Mouse (Mus musculus): ENCODE measurements around the gene Serpinb1c. TPM values are rescaled to one million over a fixed set of nuclear protein-coding genes. Genes with fewer than 3 reads are reported as not detected.
"Not testable (repeated sequence)": the region's sequence is repeated elsewhere in the genome, so short reads cannot be mapped to it uniquely, and the experiment has no call there.

Serpinb1c gene
- polyA plus RNA-seq, 1 experiment, result not detected

DNA sequence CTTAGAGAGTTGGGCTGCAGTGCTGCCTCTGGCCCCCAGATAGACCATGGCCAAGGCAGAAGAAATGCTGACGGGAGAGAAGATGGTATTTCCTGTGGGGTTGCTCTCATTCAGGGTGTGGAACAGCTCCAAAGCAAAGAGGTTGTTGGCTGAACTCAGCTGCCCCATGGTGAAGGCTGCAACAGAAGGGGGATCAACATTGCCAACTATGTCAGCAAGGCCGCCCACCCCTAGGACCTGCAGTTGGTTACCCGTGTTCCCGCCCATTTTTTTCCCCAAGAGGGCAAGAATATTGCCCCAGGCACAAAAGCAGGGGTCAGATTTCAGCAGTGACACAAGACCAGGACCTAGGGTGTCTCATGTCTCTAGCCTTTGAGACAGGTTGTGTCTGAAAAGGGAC, 1.1 kb downstream of the Serpinb1c start:
- 76% methylated on average over 4 of the region's 4 CpGs for WGBS
- H3K27me3 ChIP-seq (ENCODE audit: control insufficient read depth, insufficient read depth, low read length), result no peaks in the 10 kb centered on the region
- no peaks in the 10 kb centered on the region for H3K4me1 ChIP-seq (ENCODE audit: control insufficient read depth, insufficient read depth, insufficient read length, low read length)
- no peak overlapping the region for H3K4me3 ChIP-seq (ENCODE audit: low read depth, low read length)
- H3K27ac ChIP-seq (ENCODE audit: insufficient read depth, low read depth, low read length), result no peak overlapping the region
- TF ChIP-seq POLR2A (IDR thresholded peaks at IDR 0.05; ENCODE audit: low read depth, low read length) (no peak), CTCF (IDR thresholded peaks at IDR 0.05; ENCODE audit: extremely low read depth, insufficient read length, insufficient replicate concordance, low read depth, low read length) (no peak)
- no peaks in the 10 kb centered on the region for H3K36me3 ChIP-seq (ENCODE audit: control insufficient read depth, insufficient read depth, low read length)

DNA sequence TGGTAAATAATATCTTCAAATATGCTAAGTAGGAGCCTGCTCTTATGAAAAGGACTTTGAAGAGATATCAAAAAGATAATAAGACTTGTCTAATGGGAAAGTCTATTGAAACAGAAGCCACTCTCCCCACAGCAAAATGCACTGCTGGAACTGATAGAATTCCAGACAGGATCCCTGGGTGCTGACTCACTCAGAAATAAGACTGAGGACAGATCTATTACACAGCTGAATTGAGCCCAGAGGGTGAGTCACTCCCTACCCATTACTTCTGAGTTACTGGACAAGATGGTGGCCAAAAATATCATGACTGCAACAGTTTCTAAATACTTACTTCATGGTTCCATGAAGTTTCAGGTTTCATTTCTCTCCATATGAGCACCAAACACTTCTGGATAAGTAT, 13.3 kb downstream of the Serpinb1c start:
- TF ChIP-seq POLR2A (IDR thresholded peaks at IDR 0.05; ENCODE audit: low read depth, low read length) (no peak), CTCF (IDR thresholded peaks at IDR 0.05; ENCODE audit: extremely low read depth, insufficient read length, insufficient replicate concordance, low read depth, low read length) (no peak)
- Histone ChIP-seq H3K36me3 (ENCODE audit: control insufficient read depth, insufficient read depth, low read length) (no peaks in the 10 kb centered on the region), H3K27me3 (ENCODE audit: control insufficient read depth, insufficient read depth, low read length) (no peaks in the 10 kb centered on the region), H3K4me3 (ENCODE audit: low read depth, low read length) (no peak overlapping the region), H3K27ac (ENCODE audit: insufficient read depth, low read depth, low read length) (no peak overlapping the region), H3K4me1 (ENCODE audit: control insufficient read depth, insufficient read depth, insufficient read length, low read length) (no peaks in the 10 kb centered on the region)

GRCm38 (mm10) chr13:32873862-32874261, 24.1 kb downstream of the Serpinb1c start:
- Histone ChIP-seq H3K4me3 (ENCODE audit: low read depth, low read length) (no peak overlapping the region), H3K36me3 (ENCODE audit: control insufficient read depth, insufficient read depth, low read length) (no peaks in the 10 kb centered on the region), H3K27ac (ENCODE audit: insufficient read depth, low read depth, low read length) (no peak overlapping the region), H3K4me1 (ENCODE audit: control insufficient read depth, insufficient read depth, insufficient read length, low read length) (no peaks in the 10 kb centered on the region), H3K27me3 (ENCODE audit: control insufficient read depth, insufficient read depth, low read length) (no peaks in the 10 kb centered on the region)
- 67% methylated on average over 1 of the region's 1 CpGs for WGBS
- TF ChIP-seq POLR2A (IDR thresholded peaks at IDR 0.05; ENCODE audit: low read depth, low read length) (no peak), CTCF (IDR thresholded peaks at IDR 0.05; ENCODE audit: extremely low read depth, insufficient read length, insufficient replicate concordance, low read depth, low read length) (no peak)

DNA sequence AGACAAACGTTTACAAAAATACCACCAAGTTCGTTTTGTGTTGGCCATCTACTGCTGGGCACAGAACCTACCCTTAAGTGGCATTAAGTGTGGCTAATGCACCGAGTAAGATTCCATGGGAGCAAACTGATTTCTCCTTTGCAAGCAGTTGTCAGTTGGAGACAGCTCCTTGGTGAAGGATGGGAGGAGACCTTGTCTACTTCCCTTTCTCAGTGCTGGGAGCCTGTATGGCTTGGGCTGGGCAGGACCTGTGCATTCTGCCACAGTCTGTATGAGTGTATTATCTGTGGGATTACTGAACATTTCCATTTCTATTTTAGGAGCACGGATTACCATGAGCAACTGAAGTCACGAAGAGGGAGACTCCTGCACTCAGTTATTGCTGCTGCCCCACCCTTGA, 29.2 kb downstream of the Serpinb1c start:
- no peaks in the 10 kb centered on the region for H3K36me3 ChIP-seq (ENCODE audit: control insufficient read depth, insufficient read depth, low read length)
- H3K27ac ChIP-seq (ENCODE audit: insufficient read depth, low read depth, low read length), result no peak overlapping the region
- TF ChIP-seq POLR2A (IDR thresholded peaks at IDR 0.05; ENCODE audit: low read depth, low read length), result no peak
- no peak for TF ChIP-seq CTCF (IDR thresholded peaks at IDR 0.05; ENCODE audit: extremely low read depth, insufficient read length, insufficient replicate concordance, low read depth, low read length)
- no peaks in the 10 kb centered on the region for H3K27me3 ChIP-seq (ENCODE audit: control insufficient read depth, insufficient read depth, low read length)
- no peak overlapping the region for H3K4me3 ChIP-seq (ENCODE audit: low read depth, low read length)
- no peaks in the 10 kb centered on the region for H3K4me1 ChIP-seq (ENCODE audit: control insufficient read depth, insufficient read depth, insufficient read length, low read length)
- 56% methylated on average over 5 of the region's 5 CpGs for WGBS

DNA sequence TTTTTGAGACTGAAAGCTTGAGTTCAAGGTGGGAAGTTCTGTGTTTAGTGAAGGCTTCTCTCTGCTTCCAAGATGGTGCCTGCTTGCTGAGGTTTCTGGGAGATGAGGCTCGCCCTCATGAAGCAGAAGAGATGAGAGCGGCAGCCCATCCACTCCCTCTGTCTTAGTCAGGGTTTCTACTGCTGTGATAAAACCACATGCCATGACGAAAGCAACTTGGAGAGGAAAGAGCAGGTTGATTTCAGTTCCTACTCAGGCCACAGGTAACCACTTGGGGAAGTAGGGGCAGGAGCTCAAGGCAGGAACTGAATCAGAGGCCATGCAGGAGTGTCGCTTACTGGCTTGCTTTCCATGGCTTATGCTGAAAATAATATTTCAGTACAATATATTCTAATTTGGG, 29.8 kb downstream of the Serpinb1c start:
- H3K27me3 ChIP-seq (ENCODE audit: control insufficient read depth, insufficient read depth, low read length); H3K4me3 ChIP-seq (ENCODE audit: low read depth, low read length); H3K27ac ChIP-seq (ENCODE audit: insufficient read depth, low read depth, low read length); H3K36me3 ChIP-seq (ENCODE audit: control insufficient read depth, insufficient read depth, low read length); H3K4me1 ChIP-seq (ENCODE audit: control insufficient read depth, insufficient read depth, insufficient read length, low read length): not testable (repeated sequence)
- WGBS, result 72% methylated on average over 4 of the region's 4 CpGs

DNA sequence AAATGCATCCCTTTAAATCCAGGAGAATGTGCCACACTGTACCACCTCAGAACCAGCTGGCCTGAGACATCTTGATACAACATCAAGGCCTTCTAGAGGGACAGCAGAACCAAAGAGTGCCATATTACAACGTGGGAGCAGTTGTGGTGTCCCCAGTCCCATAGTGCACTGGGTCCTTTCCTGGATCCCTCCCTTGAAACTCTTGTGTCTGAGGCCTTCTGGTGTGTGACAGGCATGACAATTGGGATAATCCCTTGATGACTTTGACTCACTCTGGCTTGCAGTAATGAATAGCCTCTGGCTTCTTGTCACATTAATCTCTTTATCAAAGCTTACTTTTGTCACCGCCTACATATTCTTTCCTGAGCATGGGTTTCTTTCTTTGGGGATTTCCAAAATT, 31.0 kb downstream of the Serpinb1c start:
- no peaks in the 10 kb centered on the region for H3K36me3 ChIP-seq (ENCODE audit: control insufficient read depth, insufficient read depth, low read length)
- 67% methylated on average over 2 of the region's 2 CpGs for WGBS
- H3K27me3 ChIP-seq (ENCODE audit: control insufficient read depth, insufficient read depth, low read length), result no peaks in the 10 kb centered on the region
- TF ChIP-seq CTCF (IDR thresholded peaks at IDR 0.05; ENCODE audit: extremely low read depth, insufficient read length, insufficient replicate concordance, low read depth, low read length) (no peak), POLR2A (IDR thresholded peaks at IDR 0.05; ENCODE audit: low read depth, low read length) (no peak)
- no peak overlapping the region for H3K27ac ChIP-seq (ENCODE audit: insufficient read depth, low read depth, low read length)
- no peaks in the 10 kb centered on the region for H3K4me1 ChIP-seq (ENCODE audit: control insufficient read depth, insufficient read depth, insufficient read length, low read length)
- no peak overlapping the region for H3K4me3 ChIP-seq (ENCODE audit: low read depth, low read length)

GRCm38 (mm10) chr13:32866484-32866883, 31.5 kb downstream of the Serpinb1c start:
- WGBS, result 2% methylated on average over 9 of the region's 9 CpGs
- H3K27me3 ChIP-seq (ENCODE audit: control insufficient read depth, insufficient read depth, low read length), result no peaks in the 10 kb centered on the region
- H3K4me1 ChIP-seq (ENCODE audit: control insufficient read depth, insufficient read depth, insufficient read length, low read length), result 0 out of 2 replicates have a peak, but pooled peaks cover 2% of the 10 kb centered on the region
- H3K4me3 ChIP-seq (ENCODE audit: low read depth, low read length), result no peak overlapping the region
- TF ChIP-seq CTCF (IDR thresholded peaks at IDR 0.05; ENCODE audit: extremely low read depth, insufficient read length, insufficient replicate concordance, low read depth, low read length), result peak; percentile 94
- TF ChIP-seq POLR2A (IDR thresholded peaks at IDR 0.05; ENCODE audit: low read depth, low read length), result no peak
- H3K27ac ChIP-seq (ENCODE audit: insufficient read depth, low read depth, low read length), result no peak overlapping the region
- H3K36me3 ChIP-seq (ENCODE audit: control insufficient read depth, insufficient read depth, low read length), result no peaks in the 10 kb centered on the region

DNA sequence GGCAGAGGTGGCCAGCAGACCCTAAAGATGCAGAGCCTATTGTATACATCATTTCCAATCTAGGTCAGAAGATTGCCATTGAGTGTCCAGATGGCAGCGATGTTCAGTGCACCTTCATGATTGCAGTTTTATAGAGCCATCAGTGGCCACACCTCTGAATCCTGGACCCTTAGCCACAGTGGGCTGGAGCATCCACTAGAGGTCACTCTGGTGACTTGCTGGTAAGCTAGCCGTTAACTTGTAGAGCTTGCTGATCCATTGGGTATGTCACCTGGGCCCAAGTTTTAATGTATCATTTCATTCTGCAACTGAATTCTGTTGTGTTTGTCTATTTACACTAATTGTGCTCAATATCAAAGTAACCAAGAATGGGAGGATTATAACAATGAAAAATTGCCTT, 32.4 kb downstream of the Serpinb1c start:
- no peak; the same call in 1 of the 2 replicates for TF ChIP-seq CTCF (IDR thresholded peaks at IDR 0.05; ENCODE audit: extremely low read depth, insufficient read length, insufficient replicate concordance, low read depth, low read length)
- no peak for TF ChIP-seq POLR2A (IDR thresholded peaks at IDR 0.05; ENCODE audit: low read depth, low read length)
- no peak overlapping the region for H3K27ac ChIP-seq (ENCODE audit: insufficient read depth, low read depth, low read length)
- no peaks in the 10 kb centered on the region for H3K36me3 ChIP-seq (ENCODE audit: control insufficient read depth, insufficient read depth, low read length)
- 37% methylated on average over 2 of the region's 2 CpGs for WGBS
- 0 out of 2 replicates have a peak, but pooled peaks cover 2% of the 10 kb centered on the region for H3K4me1 ChIP-seq (ENCODE audit: control insufficient read depth, insufficient read depth, insufficient read length, low read length)
- no peak overlapping the region for H3K4me3 ChIP-seq (ENCODE audit: low read depth, low read length)
- H3K27me3 ChIP-seq (ENCODE audit: control insufficient read depth, insufficient read depth, low read length), result no peaks in the 10 kb centered on the region

DNA sequence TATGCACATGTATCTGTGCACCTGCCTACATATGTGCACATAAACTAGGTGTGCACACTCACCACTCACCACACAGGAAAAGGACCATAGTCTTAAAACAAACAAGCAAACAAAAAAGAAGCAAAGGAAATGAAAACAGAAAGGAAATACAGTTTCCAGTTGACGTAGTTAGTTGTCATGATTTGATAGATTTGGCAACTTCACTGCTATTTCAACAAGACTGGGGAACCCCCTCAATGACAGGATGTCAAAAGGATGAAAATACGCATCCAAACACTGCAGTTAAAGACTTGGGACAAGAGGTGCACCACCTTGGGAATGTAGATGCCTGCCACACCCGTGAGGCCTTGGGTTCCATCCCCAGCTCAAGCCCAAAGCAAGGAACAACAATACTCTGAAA, 33.5 kb downstream of the Serpinb1c start:
- not testable (repeated sequence) for H3K4me1 ChIP-seq (ENCODE audit: control insufficient read depth, insufficient read depth, insufficient read length, low read length); H3K27me3 ChIP-seq (ENCODE audit: control insufficient read depth, insufficient read depth, low read length); H3K27ac ChIP-seq (ENCODE audit: insufficient read depth, low read depth, low read length); H3K36me3 ChIP-seq (ENCODE audit: control insufficient read depth, insufficient read depth, low read length); H3K4me3 ChIP-seq (ENCODE audit: low read depth, low read length)
- 87% methylated on average over 3 of the region's 3 CpGs for WGBS

Data from small intestine, adult 2 months (tissue).